Mouse (Mus musculus) kidney, embryonic 14.5 days (tissue): Measurements from ENCODE around the gene Snai1. TPM values are rescaled to one million over a fixed set of nuclear protein-coding genes. Genes with fewer than 3 reads are reported as not detected.
A peak's percentile ranks its signal among the peaks of the same experiment; 100 is the strongest.

Experiments used
- ATAC-seq: fragments of 200-750 bp; cut with Nextera tagmentation; 2 replicates; pipeline ENCODE4 v1.8.0; 2017; ENCODE audit warnings: moderate number of reproducible peaks, mild to moderate bottlenecking, moderate TSS enrichment, moderate library complexity; ENCODE audit not compliant: low FRiP score, low TSS enrichment
- H3K27ac ChIP-seq: fragments of 300-500 bp; sonication (generic); 2 replicates; pipeline ENCODE4 v1.5.1; 2014; ENCODE audit warnings: low read depth, mild to moderate bottlenecking, low read length, moderate library complexity, mixed read lengths
- H3K27me3 ChIP-seq: fragments of 300-500 bp; sonication (generic); 2 replicates; pipeline ENCODE4 v1.6.1; 2014; ENCODE audit warnings: mild to moderate bottlenecking, low read length; ENCODE audit not compliant: control insufficient read depth, insufficient read depth
- H3K36me3 ChIP-seq: fragments of 300-500 bp; sonication (generic); 2 replicates; pipeline ENCODE4 v1.6.1; 2014; ENCODE audit warnings: low read length, mixed read lengths; ENCODE audit not compliant: control insufficient read depth, insufficient read depth
- H3K4me1 ChIP-seq: fragments of 300-500 bp; sonication (generic); 2 replicates; pipeline ENCODE4 v1.6.1; 2014; ENCODE audit warnings: low read length, mixed read lengths; ENCODE audit not compliant: control insufficient read depth, insufficient read depth
- H3K4me2 ChIP-seq: fragments of 300-500 bp; sonication (generic); replicated peaks from 2 replicates; pipeline ENCODE4 v1.6.1; 2014; ENCODE audit warnings: low read depth, mild to moderate bottlenecking, low read length
- H3K4me3 ChIP-seq: fragments of 300-500 bp; sonication (generic); 2 replicates; pipeline ENCODE4 v1.5.1; 2014; ENCODE audit warnings: mild to moderate bottlenecking, low read length
- H3K9ac ChIP-seq: fragments of 300-500 bp; sonication (generic); 2 replicates; pipeline ENCODE4 v1.6.1; 2014; ENCODE audit warnings: low read depth, mild to moderate bottlenecking, low read length, moderate library complexity
- H3K9me3 ChIP-seq: fragments of 300-500 bp; sonication (generic); 2 replicates; pipeline ENCODE4 v1.6.1; 2016; ENCODE audit warnings: low read length; ENCODE audit not compliant: control insufficient read depth
- WGBS: fragments of 180-500 bp; shearing (Covaris S2); extraction: QIAGEN DNeasy Blood & Tissue Kit; methylation state at CpG from one replicate; pipeline ENCODE4 v1.1.7; 2014; 5-methylcytosine and 5-hydroxymethylcytosine counted together
- polyA plus RNA-seq: library from polyadenylated mRNA; unstranded; fragments of >200 nt; fragmentation: Nextera tagmentation; extraction: Ambion mirVana; gene quantifications from 2 replicates; pipeline ENCODE4 v1.2.1, GENCODE M21; 2014

Gene Snai1
- polyA plus RNA-seq, 1 experiment from 2014 or later = 40.4 TPM

- peak overlapping the region; percentile 55 for H3K4me2 ChIP-seq
- no peaks in the 10 kb centered on the region for H3K9me3 ChIP-seq
- H3K36me3 ChIP-seq = peaks cover 27% of the 10 kb centered on the region
- peak overlapping the region; percentile 95 for H3K9ac ChIP-seq
- H3K4me3 ChIP-seq = peak overlapping the region; percentile 99
- H3K27me3 ChIP-seq = no peaks in the 10 kb centered on the region
- WGBS = under 1% methylated on average over 79 of the region's 85 CpGs
- H3K27ac ChIP-seq = peak overlapping the region; percentile 77
- peak; percentile 91 for ATAC-seq
- peaks cover 22% of the 10 kb centered on the region for H3K4me1 ChIP-seq
These were observed 34.6 kb upstream of the Snai1 start for GRCm38 (mm10) chr2:167503253-167503895.

GRCm38 (mm10) chr2:167503896-167504349 lies 34.1 kb upstream of the Snai1 start:
- H3K27ac ChIP-seq = peak overlapping the region; percentile 77
- peak overlapping the region; percentile 55 for H3K4me2 ChIP-seq
- no peaks in the 10 kb centered on the region for H3K9me3 ChIP-seq
- H3K4me1 ChIP-seq = peaks cover 22% of the 10 kb centered on the region
- peak overlapping the region; percentile 95 for H3K9ac ChIP-seq
- WGBS = 2% methylated on average over 32 of the region's 32 CpGs
- peak; percentile 41; the same call in 1 of the 2 replicates for ATAC-seq
- H3K27me3 ChIP-seq = no peaks in the 10 kb centered on the region
- H3K36me3 ChIP-seq = peaks cover 33% of the 10 kb centered on the region
- peak overlapping the region; percentile 99 for H3K4me3 ChIP-seq

GRCm38 (mm10) chr2:167505127-167505526 lies 32.9 kb upstream of the Snai1 start:
- Histone ChIP-seq H3K4me3 (0 out of 2 replicates have a peak overlapping the region, but pooled peaks have one; percentile 99), H3K9me3 (no peaks in the 10 kb centered on the region), H3K36me3 (peaks cover 42% of the 10 kb centered on the region), H3K27me3 (no peaks in the 10 kb centered on the region), H3K27ac (no peak overlapping the region), H3K4me2 (no peak overlapping the region), H3K9ac (no peak overlapping the region), H3K4me1 (peaks cover 22% of the 10 kb centered on the region)
- no peak for ATAC-seq
- WGBS = 81% methylated on average over 3 of the region's 3 CpGs

- Histone ChIP-seq H3K4me1 (peaks cover 22% of the 10 kb centered on the region), H3K4me3 (no peak overlapping the region), H3K27me3 (no peaks in the 10 kb centered on the region), H3K9me3 (no peaks in the 10 kb centered on the region), H3K36me3 (peaks cover 58% of the 10 kb centered on the region), H3K9ac (no peak overlapping the region), H3K27ac (no peak overlapping the region), H3K4me2 (no peak overlapping the region)
- 93% methylated on average over 10 of the region's 10 CpGs for WGBS
- ATAC-seq = no peak
These were observed 31.3 kb upstream of the Snai1 start for GRCm38 (mm10) chr2:167506546-167507260.

- Histone ChIP-seq H3K4me1 (peaks cover 20% of the 10 kb centered on the region), H3K27ac (no peak overlapping the region), H3K4me2 (no peak overlapping the region), H3K27me3 (no peaks in the 10 kb centered on the region), H3K4me3 (no peak overlapping the region), H3K9me3 (no peaks in the 10 kb centered on the region), H3K9ac (no peak overlapping the region), H3K36me3 (peaks cover 70% of the 10 kb centered on the region)
- 88% methylated on average over 3 of the region's 3 CpGs for WGBS
- ATAC-seq = no peak
These were observed 30.1 kb upstream of the Snai1 start for GRCm38 (mm10) chr2:167507719-167508385.

- peaks cover 77% of the 10 kb centered on the region for H3K36me3 ChIP-seq
- ATAC-seq = no peak
- WGBS = 92% methylated on average over 4 of the region's 4 CpGs
These were observed 29.4 kb upstream of the Snai1 start for GRCm38 (mm10) chr2:167508569-167508968.

GRCm38 (mm10) chr2:167510485-167510884 lies 27.5 kb upstream of the Snai1 start:
- H3K4me1 ChIP-seq = peaks cover 4% of the 10 kb centered on the region; the same call in 1 of the 2 replicates
- no peak overlapping the region for H3K9ac ChIP-seq
- H3K27ac ChIP-seq = no peak overlapping the region
- H3K9me3 ChIP-seq = no peaks in the 10 kb centered on the region
- no peaks in the 10 kb centered on the region for H3K27me3 ChIP-seq
- ATAC-seq = no peak
- H3K36me3 ChIP-seq = peaks cover 92% of the 10 kb centered on the region
- no peak overlapping the region for H3K4me2 ChIP-seq
- H3K4me3 ChIP-seq = no peak overlapping the region
- 85% methylated on average over 3 of the region's 3 CpGs for WGBS

More at GRCm38 (mm10) chr2:167508569-167508968, 29.4 kb upstream of the Snai1 start:
- peaks cover 18% of the 10 kb centered on the region for H3K4me1 ChIP-seq
- H3K9me3 ChIP-seq = no peaks in the 10 kb centered on the region
- no peaks in the 10 kb centered on the region for H3K27me3 ChIP-seq
- H3K4me2 ChIP-seq = no peak overlapping the region
- H3K27ac ChIP-seq = no peak overlapping the region
- no peak overlapping the region for H3K9ac ChIP-seq
- no peak overlapping the region for H3K4me3 ChIP-seq

- Histone ChIP-seq H3K4me1 (no peaks in the 10 kb centered on the region), H3K9ac (no peak overlapping the region), H3K27ac (no peak overlapping the region), H3K27me3 (no peaks in the 10 kb centered on the region), H3K36me3 (peaks cover 94% of the 10 kb centered on the region), H3K9me3 (no peaks in the 10 kb centered on the region), H3K4me3 (no peak overlapping the region), H3K4me2 (no peak overlapping the region)
- 96% methylated on average over 9 of the region's 9 CpGs for WGBS
- ATAC-seq = no peak
These were observed 25.6 kb upstream of the Snai1 start for GRCm38 (mm10) chr2:167512365-167512764.
